Mouse (Mus musculus) embryonic facial prominence, embryonic 12.5 days (tissue): ENCODE data around the gene Psmb5. TPM values are rescaled to one million over a fixed set of nuclear protein-coding genes. Genes with fewer than 3 reads are reported as not detected.
"Not testable (repeated sequence)": the region's sequence is repeated elsewhere in the genome, so short reads cannot be mapped to it uniquely, and the experiment has no call there.

Experiments used
- ATAC-seq: fragments of 200-750 bp; cut with Nextera tagmentation; 2 replicates; pipeline ENCODE4 v1.8.0; 2017; ENCODE audit not compliant: insufficient number of reproducible peaks, insufficient read depth, low FRiP score, low TSS enrichment
- H3K27ac ChIP-seq: fragments of 300-500 bp; sonication (generic); 2 replicates; pipeline ENCODE4 v1.5.1; 2016; ENCODE audit warnings: mild to moderate bottlenecking
- H3K27me3 ChIP-seq: fragments of 300-500 bp; sonication (generic); 2 replicates; pipeline ENCODE4 v1.6.1; 2016; ENCODE audit warnings: mild to moderate bottlenecking, moderate library complexity
- H3K36me3 ChIP-seq: fragments of 300-500 bp; sonication (generic); 2 replicates; pipeline ENCODE4 v1.6.1; 2016; ENCODE audit warnings: mild to moderate bottlenecking
- H3K4me1 ChIP-seq: fragments of 300-500 bp; sonication (generic); 2 replicates; pipeline ENCODE4 v1.6.1; 2016
- H3K4me2 ChIP-seq: fragments of 300-500 bp; sonication (generic); replicated peaks from 2 replicates; pipeline ENCODE4 v1.6.1; 2016; ENCODE audit warnings: mild to moderate bottlenecking, moderate library complexity
- H3K4me3 ChIP-seq: fragments of 300-500 bp; sonication (generic); 2 replicates; pipeline ENCODE4 v1.5.1; 2016; ENCODE audit warnings: mild to moderate bottlenecking
- H3K9ac ChIP-seq: fragments of 300-500 bp; sonication (generic); 2 replicates; pipeline ENCODE4 v1.6.1; 2016; ENCODE audit warnings: mild to moderate bottlenecking, moderate library complexity
- H3K9me3 ChIP-seq: fragments of 300-500 bp; sonication (generic); 2 replicates; pipeline ENCODE4 v1.6.1; 2016; ENCODE audit warnings: mild to moderate bottlenecking, moderate library complexity
- WGBS: fragments of 180-500 bp; shearing (Covaris S2); methylation state at CpG from one replicate; pipeline ENCODE4 v1.1.7; 2016; 5-methylcytosine and 5-hydroxymethylcytosine counted together
- polyA plus RNA-seq: library from polyadenylated mRNA; unstranded; fragments of >200 nt; fragmentation: Nextera tagmentation; extraction: Ambion mirVana; gene quantifications from 2 replicates; pipeline ENCODE4 v1.2.1, GENCODE M21; 2016

The Psmb5 gene
- polyA plus RNA-seq, 1 experiment from 2014 or later = 381 TPM

GRCm38 (mm10) chr14:54629797-54630196 lies 12.0 kb upstream of the Psmb5 start:
- H3K27me3 ChIP-seq = 0 out of 2 replicates have a peak, but pooled peaks cover 5% of the 10 kb centered on the region
- peaks cover 45% of the 10 kb centered on the region for H3K36me3 ChIP-seq
- WGBS = 93% methylated on average over 2 of the region's 2 CpGs
- no peak overlapping the region for H3K4me3 ChIP-seq
- H3K9me3 ChIP-seq = no peaks in the 10 kb centered on the region
- H3K4me2 ChIP-seq = no peak overlapping the region
- no peak overlapping the region for H3K27ac ChIP-seq
- no peak for ATAC-seq
- no peaks in the 10 kb centered on the region for H3K4me1 ChIP-seq
- no peak overlapping the region for H3K9ac ChIP-seq

GRCm38 (mm10) chr14:54628103-54628502 lies 10.3 kb upstream of the Psmb5 start:
- H3K9ac ChIP-seq = no peak overlapping the region
- 71% methylated on average over 5 of the region's 5 CpGs for WGBS
- H3K4me3 ChIP-seq = no peak overlapping the region
- no peaks in the 10 kb centered on the region for H3K9me3 ChIP-seq
- no peak overlapping the region for H3K4me2 ChIP-seq
- no peaks in the 10 kb centered on the region for H3K4me1 ChIP-seq
- H3K36me3 ChIP-seq = peaks cover 31% of the 10 kb centered on the region
- 0 out of 2 replicates have a peak, but pooled peaks cover 5% of the 10 kb centered on the region for H3K27me3 ChIP-seq
- H3K27ac ChIP-seq = no peak overlapping the region
- ATAC-seq = no peak

GRCm38 (mm10) chr14:54624976-54625375 lies 7.2 kb upstream of the Psmb5 start:
- H3K9me3 ChIP-seq = no peaks in the 10 kb centered on the region
- 53% methylated on average over 10 of the region's 10 CpGs for WGBS

GRCm38 (mm10) chr14:54623334-54623733 lies 5.5 kb upstream of the Psmb5 start:
- Histone ChIP-seq H3K9me3 (no peaks in the 10 kb centered on the region), H3K36me3 (no peaks in the 10 kb centered on the region), H3K27me3 (0 out of 2 replicates have a peak, but pooled peaks cover 5% of the 10 kb centered on the region), H3K4me1 (no peaks in the 10 kb centered on the region), H3K9ac (no peak overlapping the region), H3K27ac (no peak overlapping the region), H3K4me2 (no peak overlapping the region), H3K4me3 (no peak overlapping the region)
- WGBS = 85% methylated on average over 6 of the region's 6 CpGs
- ATAC-seq = no peak

More at GRCm38 (mm10) chr14:54624976-54625375, 7.2 kb upstream of the Psmb5 start:
- no peak overlapping the region for H3K4me2 ChIP-seq
- ATAC-seq = no peak
- 0 out of 2 replicates have a peak, but pooled peaks cover 5% of the 10 kb centered on the region for H3K27me3 ChIP-seq
- no peak overlapping the region for H3K27ac ChIP-seq
- H3K4me1 ChIP-seq = no peaks in the 10 kb centered on the region
- H3K4me3 ChIP-seq = no peak overlapping the region
- H3K9ac ChIP-seq = no peak overlapping the region
- H3K36me3 ChIP-seq = 0 out of 2 replicates have a peak, but pooled peaks cover 1% of the 10 kb centered on the region

- WGBS = 78% methylated on average over 1 of the region's 1 CpGs
- H3K4me2 ChIP-seq = no peak within 1 kb of the TSS
- no peaks in the 10 kb centered on the region for H3K9me3 ChIP-seq
- 0 out of 2 replicates have a peak, but pooled peaks cover 5% of the 10 kb centered on the region for H3K27me3 ChIP-seq
- no peak within 1 kb of the TSS for H3K9ac ChIP-seq
- ATAC-seq = no peak
- H3K4me1 ChIP-seq = 0 out of 2 replicates have a peak, but pooled peaks cover 5% of the 10 kb centered on the region
- H3K4me3 ChIP-seq = no peak within 1 kb of the TSS
- H3K27ac ChIP-seq = no peak within 1 kb of the TSS
- H3K36me3 ChIP-seq = peaks cover 5% of the 10 kb centered on the region; the same call in 1 of the 2 replicates
These were observed 3.3 kb upstream of the Psmb5 start, which contains the start of gene Psmb11 for GRCm38 (mm10) chr14:54621133-54621532. Gene Psmb11, plus strand, starts transcription at chr14:54621433.

GRCm38 (mm10) chr14:54617152-54617896 lies 498 bp downstream of the Psmb5 start:
- peak overlapping the region; percentile 86 for H3K9ac ChIP-seq
- peak overlapping the region; percentile 67 for H3K4me2 ChIP-seq
- ATAC-seq = peak; percentile 11; the same call in 1 of the 2 replicates
- H3K36me3 ChIP-seq = peaks cover 33% of the 10 kb centered on the region
- H3K9me3 ChIP-seq = no peaks in the 10 kb centered on the region
- H3K4me1 ChIP-seq = 0 out of 2 replicates have a peak, but pooled peaks cover 5% of the 10 kb centered on the region
- peak overlapping the region; percentile 86 for H3K27ac ChIP-seq
- 2% methylated on average over 38 of the region's 38 CpGs for WGBS
- peak overlapping the region; percentile 88 for H3K4me3 ChIP-seq
- H3K27me3 ChIP-seq = no peaks in the 10 kb centered on the region

- Histone ChIP-seq H3K36me3 (peaks cover 41% of the 10 kb centered on the region), H3K4me2 (peak overlapping the region; percentile 67; the same call in 1 of the 2 replicates), H3K27ac (no peak overlapping the region), H3K4me3 (no peak overlapping the region), H3K4me1 (0 out of 2 replicates have a peak, but pooled peaks cover 5% of the 10 kb centered on the region), H3K9me3 (no peaks in the 10 kb centered on the region), H3K9ac (no peak overlapping the region), H3K27me3 (no peaks in the 10 kb centered on the region)
- ATAC-seq = no peak
- WGBS = 90% methylated on average over 16 of the region's 16 CpGs
These were observed 1.5 kb downstream of the Psmb5 start for GRCm38 (mm10) chr14:54616226-54616825.

GRCm38 (mm10) chr14:54614130-54614529 lies 3.7 kb downstream of the Psmb5 start:
- H3K9ac ChIP-seq, H3K27me3 ChIP-seq, ATAC-seq, H3K4me3 ChIP-seq, H3K4me2 ChIP-seq, H3K9me3 ChIP-seq, H3K4me1 ChIP-seq, H3K27ac ChIP-seq: not testable (repeated sequence)
- H3K36me3 ChIP-seq = peaks cover 41% of the 10 kb centered on the region
- 94% methylated on average over 16 of the region's 16 CpGs for WGBS

- 76% methylated on average over 6 of the region's 6 CpGs for WGBS
- Histone ChIP-seq H3K27ac (no peak overlapping the region), H3K4me3 (no peak overlapping the region), H3K4me2 (no peak overlapping the region), H3K4me1 (no peaks in the 10 kb centered on the region), H3K36me3 (peaks cover 34% of the 10 kb centered on the region), H3K27me3 (no peaks in the 10 kb centered on the region), H3K9me3 (no peaks in the 10 kb centered on the region), H3K9ac (no peak overlapping the region)
- ATAC-seq = no peak
These were observed 7.2 kb downstream of the Psmb5 start for GRCm38 (mm10) chr14:54610648-54611047.

- Histone ChIP-seq H3K27ac (no peak overlapping the region), H3K4me2 (no peak overlapping the region), H3K9me3 (no peaks in the 10 kb centered on the region), H3K4me3 (no peak overlapping the region), H3K27me3 (no peaks in the 10 kb centered on the region), H3K36me3 (peaks cover 27% of the 10 kb centered on the region), H3K4me1 (no peaks in the 10 kb centered on the region; the same call in 1 of the 2 replicates), H3K9ac (no peak overlapping the region)
- 80% methylated on average over 4 of the region's 4 CpGs for WGBS
- no peak for ATAC-seq
These were observed 7.9 kb downstream of the Psmb5 start for GRCm38 (mm10) chr14:54609962-54610361.

- no peaks in the 10 kb centered on the region for H3K27me3 ChIP-seq
These were observed 8.6 kb downstream of the Psmb5 start for GRCm38 (mm10) chr14:54609245-54609644.

More at GRCm38 (mm10) chr14:54609245-54609644, 8.6 kb downstream of the Psmb5 start:
- Histone ChIP-seq H3K9ac (no peak overlapping the region), H3K9me3 (no peaks in the 10 kb centered on the region), H3K27ac (0 out of 2 replicates have a peak overlapping the region, but pooled peaks have one; percentile 30), H3K4me3 (no peak overlapping the region), H3K4me2 (no peak overlapping the region), H3K36me3 (peaks cover 20% of the 10 kb centered on the region), H3K4me1 (peaks cover 3% of the 10 kb centered on the region)
- ATAC-seq = no peak
- 59% methylated on average over 4 of the region's 4 CpGs for WGBS
